Mouse (Mus musculus): ENCODE measurements around the gene Pgs1. TPM values are rescaled to one million over a fixed set of nuclear protein-coding genes. Genes with fewer than 3 reads are reported as not detected.
A peak's percentile ranks its signal among the peaks of the same experiment; 100 is the strongest.

Pgs1 gene
- polyA plus RNA-seq, 1 experiment from 2014 or later, result 37.5 TPM

GRCm38 (mm10) chr11:118068812-118069332 is 82.8 kb downstream of the Pgs1 start:
- Histone ChIP-seq H3K4me1 (ENCODE audit: control insufficient read depth, insufficient read depth, low read length) (peaks cover 28% of the 10 kb centered on the region), H3K4me2 (replicated peaks; ENCODE audit: low read depth, low read length) (peak overlapping the region; percentile 17; the same call in 1 of the 2 replicates), H3K27ac (ENCODE audit: low read depth, low read length) (peak overlapping the region; percentile 30; the same call in 1 of the 2 replicates), H3K27me3 (ENCODE audit: control insufficient read depth, insufficient read depth, low read length) (no peaks in the 10 kb centered on the region), H3K9ac (ENCODE audit: low read depth, low read length) (no peak overlapping the region), H3K9me3 (ENCODE audit: control insufficient read depth, low read length) (no peaks in the 10 kb centered on the region), H3K4me3 (ENCODE audit: low read length) (no peak overlapping the region), H3K36me3 (ENCODE audit: control insufficient read depth, insufficient read depth, low read length) (no peaks in the 10 kb centered on the region)
- ATAC-seq (ENCODE audit: low FRiP score, low TSS enrichment), result no peak
- 21% methylated on average over 16 of the region's 16 CpGs for WGBS

GRCm38 (mm10) chr11:118071227-118071912 is 85.3 kb downstream of the Pgs1 start:
- H3K9ac ChIP-seq (ENCODE audit: low read depth, low read length), result no peak overlapping the region
- 35% methylated on average over 11 of the region's 11 CpGs for WGBS

More at GRCm38 (mm10) chr11:118071227-118071912, 85.3 kb downstream of the Pgs1 start:
- no peak; the same call in 1 of the 2 replicates for ATAC-seq (ENCODE audit: low FRiP score, low TSS enrichment)
- Histone ChIP-seq H3K4me1 (ENCODE audit: control insufficient read depth, insufficient read depth, low read length) (peaks cover 28% of the 10 kb centered on the region), H3K36me3 (ENCODE audit: control insufficient read depth, insufficient read depth, low read length) (no peaks in the 10 kb centered on the region), H3K27ac (ENCODE audit: low read depth, low read length) (peak overlapping the region; percentile 88), H3K4me2 (replicated peaks; ENCODE audit: low read depth, low read length) (no peak overlapping the region), H3K9me3 (ENCODE audit: control insufficient read depth, low read length) (no peaks in the 10 kb centered on the region), H3K4me3 (ENCODE audit: low read length) (no peak overlapping the region), H3K27me3 (ENCODE audit: control insufficient read depth, insufficient read depth, low read length) (no peaks in the 10 kb centered on the region)

Small RNAs within 50 kb of the gene (microRNA-seq; reads per million reads assigned to microRNA genes)
- gene Mir6933, result not detected

Other genes with a start within 250 kb of the Pgs1 start
- gene Tmc8, start 204.2 kb upstream of the Pgs1 start, polyA plus RNA-seq (2014; fragmentation: Nextera tagmentation; extraction: Ambion mirVana), result 1.3 and 3.4 TPM in 2 replicates
- 22.6 and 27.2 TPM in 2 replicates for gene Tmc6, start 204.1 kb upstream of the Pgs1 start, polyA plus RNA-seq (2014; fragmentation: Nextera tagmentation; extraction: Ambion mirVana)
- gene 6030468B19Rik, start 188.6 kb upstream of the Pgs1 start, polyA plus RNA-seq (2014; fragmentation: Nextera tagmentation; extraction: Ambion mirVana), result not detected in 2 replicates
- gene Gm20708, start 176.6 kb upstream of the Pgs1 start, polyA plus RNA-seq (2014; fragmentation: Nextera tagmentation; extraction: Ambion mirVana), result 0.58 and 0.59 TPM in 2 replicates
- 75.1 and 85.7 TPM in 2 replicates for gene Syngr2, start 176.6 kb upstream of the Pgs1 start, polyA plus RNA-seq (2014; fragmentation: Nextera tagmentation; extraction: Ambion mirVana)
- gene Afmid, start 160.4 kb upstream of the Pgs1 start, polyA plus RNA-seq (2014; fragmentation: Nextera tagmentation; extraction: Ambion mirVana), result 3.6 and 4.1 TPM in 2 replicates
- 129 and 174 TPM in 2 replicates for gene Tk1, start 160.2 kb upstream of the Pgs1 start, polyA plus RNA-seq (2014; fragmentation: Nextera tagmentation; extraction: Ambion mirVana)
- gene Birc5, start 137.0 kb upstream of the Pgs1 start, polyA plus RNA-seq (2014; fragmentation: Nextera tagmentation; extraction: Ambion mirVana), result 350 and 420 TPM in 2 replicates
- not detected in 2 replicates for gene Tmem235, start 125.5 kb upstream of the Pgs1 start, polyA plus RNA-seq (2014; fragmentation: Nextera tagmentation; extraction: Ambion mirVana)
- gene Tha1, start 112.8 kb upstream of the Pgs1 start, polyA plus RNA-seq (2014; fragmentation: Nextera tagmentation; extraction: Ambion mirVana), result 4.3 and 5.1 TPM in 2 replicates
- gene Socs3, start 16.2 kb upstream of the Pgs1 start, polyA plus RNA-seq (2014; fragmentation: Nextera tagmentation; extraction: Ambion mirVana), result 6.7 and 9.6 TPM in 2 replicates
- gene Dnah17, start 144.3 kb downstream of the Pgs1 start, polyA plus RNA-seq (2014; fragmentation: Nextera tagmentation; extraction: Ambion mirVana), result 0.20 and 0.23 TPM in 2 replicates

All from kidney, embryonic 14.5 days (tissue).